Mouse (Mus musculus) heart, adult 18-20 months (tissue): ENCODE results near the gene Sergef. TPM values are rescaled to one million over a fixed set of nuclear protein-coding genes. Genes with fewer than 3 reads are reported as not detected.
"Not testable (repeated sequence)": the region's sequence is repeated elsewhere in the genome, so short reads cannot be mapped to it uniquely, and the experiment has no call there.

Experiments used
- DNase-seq, 2 experiments: peaks; one replicate each; pipeline ENCODE4 v3.0.0; 2021 to 2022; ENCODE audit warnings: mixed read lengths in 1 of 2
- long read RNA-seq, 2 experiments: library from polyadenylated mRNA; stranded (forward); transcript quantifications; one replicate each; pipeline ENCODE4 v2.0.0; 2021
- total RNA-seq, 2 experiments: library from RNA; stranded (reverse); gene quantifications; 2 replicates each; pipeline ENCODE4 v1.2.3; 2021

The Sergef gene
- total RNA-seq, result 1 to 10 TPM; 3.8 to 5.9 TPM
- long read RNA-seq, experiment 1, transcript Sergef-201 (11 exons, 1,465 nt), result major isoform, 5 of 8 reads
- long read RNA-seq, experiment 1, partial matches to known transcripts, result 1 of 8 reads
- long read RNA-seq, experiment 1, other reads (novel, unspliced or antisense), result 2 of 8 reads
- long read RNA-seq, experiment 2, transcript Sergef-201 (11 exons, 1,465 nt), result major isoform, 7 of 7 reads
- long read RNA-seq, experiment 2, partial matches to known transcripts, result 0 of 7 reads
- long read RNA-seq, experiment 2, other reads (novel, unspliced or antisense), result 0 of 7 reads

- DNase-seq, result peak; percentile 93 to 94
Observed at GRCm38 (mm10) chr7:46639692-46640031, at the start of gene Sergef. Gene Sergef (minus strand): TSS chr7:46639807.

DNA sequence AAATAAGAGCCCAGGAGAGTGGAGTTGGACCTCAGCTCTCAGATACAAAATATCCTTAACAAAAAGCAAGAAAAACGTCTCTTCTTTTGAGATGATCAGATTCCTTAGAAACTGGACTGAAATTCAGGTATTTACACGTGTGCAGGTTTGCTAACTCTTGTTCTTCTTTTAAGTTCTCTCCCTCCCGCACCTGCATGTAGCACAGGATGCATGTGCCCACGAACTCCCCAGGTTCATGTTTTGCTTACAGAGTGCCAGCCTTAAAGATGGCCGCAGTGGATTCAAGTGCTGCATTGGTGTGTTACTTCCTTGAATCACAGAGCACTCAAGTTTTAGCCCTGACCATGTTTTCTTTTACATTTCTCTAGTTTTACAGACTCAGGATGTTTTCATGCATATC, 47.2 kb upstream of the Sergef start:
- DNase-seq, result no peak

- no peak for DNase-seq
Observed at GRCm38 (mm10) chr7:46680732-46681131, 41.1 kb upstream of the Sergef start.

GRCm38 (mm10) chr7:46679044-46679443, 39.4 kb upstream of the Sergef start:
- not testable (repeated sequence) for DNase-seq

DNA sequence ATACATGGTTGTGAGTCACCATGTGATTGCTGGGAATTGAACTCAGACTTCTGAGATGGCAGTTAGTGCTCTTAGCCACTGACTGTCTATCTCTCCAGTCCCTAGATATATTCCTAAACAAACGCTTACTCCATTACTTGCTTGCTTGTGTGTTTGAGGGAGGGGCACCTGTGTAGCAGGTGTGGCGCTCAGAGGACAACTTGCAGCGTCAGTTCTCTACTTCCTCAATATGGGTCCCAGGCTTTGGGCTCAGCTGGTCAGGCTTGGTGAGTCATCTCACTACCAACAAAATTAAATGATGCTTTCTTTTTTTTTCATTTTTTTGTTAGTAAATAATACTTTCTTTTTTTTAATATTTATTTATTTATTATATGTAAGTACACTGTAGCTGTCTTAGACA, 38.8 kb upstream of the Sergef start:
- DNase-seq, result no peak

DNA sequence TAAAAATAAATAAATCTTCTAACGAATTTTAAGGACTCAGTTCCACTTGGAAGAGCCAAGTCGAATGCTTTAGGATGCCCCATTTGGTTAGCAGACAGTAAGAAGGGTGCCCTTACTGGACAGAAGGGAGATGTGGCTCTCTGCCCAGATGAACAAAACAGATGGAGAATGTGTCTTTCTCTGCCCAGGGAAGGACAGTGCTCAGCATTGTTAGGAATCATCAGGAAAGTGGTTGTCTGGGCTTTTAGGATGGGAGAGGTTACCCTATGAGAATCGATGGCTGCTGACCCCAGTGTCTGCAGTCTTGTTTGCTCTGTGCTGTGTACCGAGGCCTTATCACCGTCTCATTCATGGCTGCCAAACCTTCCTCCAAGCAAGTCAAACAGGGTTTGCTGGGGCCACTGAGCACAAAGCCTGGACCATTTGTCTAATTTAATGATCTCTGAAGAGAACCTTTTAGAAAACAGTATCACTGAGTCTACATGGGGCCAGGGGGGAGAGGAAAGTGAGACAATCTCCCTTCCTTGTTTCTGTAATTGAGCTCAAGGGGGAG, 37.3 kb upstream of the Sergef start:
- DNase-seq, result no peak

DNA sequence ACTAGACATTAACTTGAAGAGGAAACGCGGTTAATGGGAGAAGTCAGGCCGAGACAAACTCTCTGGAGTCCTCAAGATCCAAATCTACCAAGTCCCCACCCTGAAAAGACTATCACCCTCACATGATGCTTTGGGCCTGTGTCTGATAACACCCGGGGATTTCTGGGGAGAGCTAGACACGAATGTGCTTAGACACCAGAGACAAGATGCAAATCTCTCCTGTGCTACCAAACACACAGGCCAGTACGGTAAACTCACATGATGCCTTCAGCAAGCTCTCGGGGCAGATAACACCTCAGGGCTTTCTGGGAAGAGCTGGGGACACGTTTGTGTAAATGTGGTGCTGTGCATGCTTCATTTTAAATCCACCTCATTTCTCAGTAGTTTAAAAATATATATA, 36.3 kb upstream of the Sergef start:
- DNase-seq, result no peak

DNA sequence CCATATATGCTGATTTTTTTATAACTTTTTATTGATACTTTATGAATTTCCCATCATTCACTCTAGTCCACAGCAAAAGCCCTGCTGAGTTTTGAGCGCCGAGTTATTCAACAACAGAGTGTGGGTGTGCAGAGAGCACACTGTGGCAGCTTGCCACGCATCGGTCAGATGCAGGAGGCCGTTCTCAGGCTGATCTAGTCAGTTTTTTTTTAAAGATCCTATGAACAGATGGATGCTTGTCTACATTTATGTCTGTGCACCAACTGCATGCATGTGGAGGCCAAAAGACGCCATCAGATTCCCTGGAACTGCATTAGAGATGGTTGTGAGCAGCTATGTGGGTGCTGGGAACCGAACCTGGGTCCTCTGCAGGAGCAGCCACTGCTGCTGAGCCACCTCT, 35.5 kb upstream of the Sergef start:
- DNase-seq, result no peak

GRCm38 (mm10) chr7:46672160-46672672, 32.6 kb upstream of the Sergef start, which contains the start of gene Tph1:
Gene Tph1 (minus strand): TSS chr7:46672537.
- no peak for DNase-seq

DNA sequence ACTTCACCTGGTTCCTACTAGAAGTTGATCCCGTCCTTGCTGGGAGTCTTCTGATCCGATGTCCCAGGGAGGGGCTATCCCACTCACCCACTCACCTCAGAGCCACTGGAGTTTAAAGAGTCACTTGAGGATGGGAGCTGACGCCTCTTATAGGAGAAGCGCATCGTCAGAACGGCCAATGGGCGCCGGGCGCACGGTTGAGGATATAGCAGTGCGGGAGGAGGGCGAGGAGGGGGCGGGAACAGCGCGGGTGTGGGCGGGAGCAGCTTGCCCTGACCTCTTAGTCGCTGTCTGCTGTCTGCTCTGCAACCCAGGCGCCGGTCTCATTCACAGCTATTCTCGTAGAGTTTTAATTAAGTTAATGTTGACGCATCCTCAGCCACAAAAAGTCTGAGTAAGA, 27.6 kb upstream of the Sergef start:
- no peak for DNase-seq

DNA sequence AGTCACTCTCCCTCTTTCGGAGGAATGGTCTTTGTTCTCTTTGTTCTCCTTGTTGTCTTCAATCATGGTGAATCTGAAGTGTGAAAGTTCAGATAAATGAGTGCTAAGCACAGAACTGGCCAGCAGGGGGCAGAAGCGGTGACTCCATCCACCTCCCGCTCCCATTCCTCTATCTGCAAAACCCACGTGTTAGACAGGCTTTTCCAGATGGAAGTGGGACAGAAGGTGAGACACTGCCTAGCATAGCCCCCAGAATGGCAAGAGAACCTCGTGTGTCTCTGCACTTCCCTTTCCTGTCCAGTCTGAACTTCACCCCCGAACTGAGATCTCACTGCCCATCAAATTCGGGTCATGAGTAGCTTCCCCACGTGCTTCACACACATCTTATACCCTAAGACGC, 25.6 kb upstream of the Sergef start:
- DNase-seq, result peak in 1 of 2 experiments; percentile 8

DNA sequence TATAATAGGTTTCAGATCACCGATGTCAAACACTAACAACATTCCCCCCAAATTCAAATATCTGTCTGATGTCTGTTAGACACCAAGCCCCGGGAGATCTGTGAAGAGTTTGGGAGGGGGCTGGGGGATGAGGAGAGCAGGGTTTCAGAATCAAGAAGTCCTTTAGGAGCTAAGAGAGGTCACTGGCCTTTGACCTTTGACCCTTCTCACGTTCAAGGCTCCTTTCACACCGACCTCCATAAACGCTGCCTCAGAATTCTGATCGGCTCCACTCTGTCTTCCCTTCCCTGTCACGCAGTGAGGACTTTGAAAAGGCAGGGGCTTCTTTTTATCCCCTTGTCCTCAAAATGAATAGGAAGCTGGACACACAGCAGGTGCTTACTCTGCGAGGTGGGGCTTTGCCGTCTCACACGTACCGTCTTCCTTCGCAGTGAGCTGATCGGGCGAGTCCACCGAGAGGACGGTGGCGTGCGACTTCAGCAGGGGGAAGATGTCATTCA, 22.0 kb upstream of the Sergef start:
- no peak for DNase-seq

DNA sequence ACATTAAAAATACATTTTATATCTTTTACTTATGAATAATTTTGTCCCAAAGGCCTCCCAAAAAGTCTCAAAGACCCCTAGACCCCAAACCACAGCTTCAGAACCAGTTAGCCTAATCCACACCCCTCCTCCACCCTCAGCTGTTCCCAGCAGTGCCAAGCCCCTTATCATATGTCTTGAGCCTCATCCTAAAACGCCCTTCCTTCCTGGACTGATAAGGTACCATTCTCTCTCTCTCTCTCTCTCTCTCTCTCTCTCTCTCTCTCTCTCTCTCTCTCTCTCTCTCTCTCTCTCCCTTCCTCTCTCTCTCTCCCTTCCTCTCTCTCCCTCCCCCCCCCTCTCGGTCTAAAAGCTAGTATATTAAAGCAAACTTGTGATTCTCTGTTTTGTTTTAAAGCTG, 12.7 kb upstream of the Sergef start:
- no peak for DNase-seq

GRCm38 (mm10) chr7:46650231-46650630, 10.6 kb upstream of the Sergef start:
- DNase-seq, result not testable (repeated sequence)

- DNase-seq, result no peak
Observed at GRCm38 (mm10) chr7:46648431-46649140, 9.0 kb upstream of the Sergef start.

DNA sequence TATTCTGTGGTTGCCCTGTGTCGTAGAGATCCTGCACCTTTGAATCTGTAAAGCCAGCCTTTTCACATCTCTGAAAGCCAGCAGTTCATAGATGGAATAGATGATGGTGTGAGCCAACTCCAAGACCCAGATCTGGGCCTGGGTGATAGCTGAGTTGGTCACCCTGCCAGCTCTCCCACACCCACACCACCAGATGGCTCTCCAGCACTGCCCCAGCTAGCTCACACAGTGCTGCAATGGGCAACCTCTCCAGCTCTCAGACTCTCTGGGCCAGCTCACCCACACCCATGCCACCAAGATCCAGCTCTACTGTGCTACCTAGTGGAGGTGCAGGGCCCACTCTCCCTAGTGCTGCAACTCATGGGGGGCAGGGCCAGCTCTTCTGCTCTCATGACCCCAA, 3.6 kb upstream of the Sergef start:
- DNase-seq, result no peak

GRCm38 (mm10) chr7:46640062-46640461, 455 bp upstream of the Sergef start:
- peak in 1 of 2 experiments; percentile 5 for DNase-seq

- DNase-seq, result no peak
Observed at GRCm38 (mm10) chr7:46638889-46639691, 517 bp downstream of the Sergef start.

DNA sequence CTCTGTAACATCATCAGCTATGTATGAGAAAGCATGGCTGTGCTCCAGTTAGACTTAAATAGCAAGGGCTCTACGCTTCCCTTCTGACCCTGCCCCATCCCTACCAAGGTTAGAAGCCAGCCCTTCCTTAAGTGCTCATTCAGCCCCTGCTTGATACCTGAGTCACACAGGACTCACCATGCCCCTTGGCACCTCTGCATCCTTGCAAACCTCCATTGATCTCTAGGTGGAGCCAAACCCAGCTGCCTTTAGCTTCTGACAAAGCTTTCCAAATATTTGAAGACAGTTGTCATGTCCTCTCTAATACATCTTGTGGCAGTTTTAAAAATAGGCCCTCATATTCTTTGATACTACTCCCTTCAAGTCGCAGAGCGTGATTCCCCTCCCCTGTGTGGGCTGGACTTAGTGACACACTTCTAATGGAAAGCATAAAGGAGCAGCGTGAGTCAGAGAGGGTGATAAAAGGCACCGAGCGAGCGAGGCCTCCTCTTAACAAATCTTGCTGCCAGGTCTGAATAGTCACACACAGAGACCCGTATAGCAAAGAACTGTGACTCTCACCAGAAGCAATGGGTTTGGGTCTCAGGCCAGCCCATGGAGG, 11.1 kb downstream of the Sergef start:
- peak; percentile 17 to 19 for DNase-seq

GRCm38 (mm10) chr7:46623979-46624378, 15.6 kb downstream of the Sergef start:
- no peak for DNase-seq

DNA sequence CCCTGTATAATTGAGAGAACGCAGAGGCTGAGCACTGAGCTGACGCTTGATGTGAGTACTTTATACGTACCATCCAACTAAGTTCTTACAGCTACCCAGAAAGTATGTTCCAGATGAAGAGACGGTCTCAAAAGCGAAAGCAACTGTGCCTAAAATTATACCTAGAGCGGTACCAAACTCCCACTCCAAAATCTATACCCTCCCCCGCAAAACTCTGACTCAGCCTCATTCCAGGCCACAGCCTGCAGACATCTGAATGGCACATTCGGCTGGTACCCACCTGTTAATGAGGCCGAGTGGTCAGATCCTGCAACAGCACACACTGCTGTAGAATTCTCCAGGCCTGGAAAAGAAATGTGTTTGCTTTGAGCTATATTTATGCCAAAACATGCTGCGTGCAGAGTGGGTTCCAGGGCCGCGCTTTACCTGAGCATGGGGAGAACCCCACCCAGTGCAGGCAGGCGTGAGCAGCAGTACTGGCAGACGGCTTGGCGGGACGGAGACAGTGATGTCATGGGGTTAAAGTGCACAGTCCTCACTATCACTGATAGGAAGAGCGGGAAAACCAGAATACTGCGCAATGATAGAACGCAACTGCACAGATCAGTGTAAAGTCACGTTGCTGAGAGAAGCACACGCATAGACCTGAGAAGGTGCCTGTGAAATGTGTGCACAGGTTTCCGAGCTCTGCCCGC, 21.0 kb downstream of the Sergef start:
- DNase-seq, result no peak
